Mouse (Mus musculus) lung, embryonic 16.5 days (tissue): ENCODE measurements at regions not wholly inside any gene's neighbourhood (a gene's known extent, or its start where the extent isn't known, plus 50 kb on each side); places are given as distances from the start of the nearest gene placed in this dataset.

Experiments used
- ATAC-seq: fragments of 200-750 bp; cut with Nextera tagmentation; 2 replicates; pipeline ENCODE4 v1.8.0; 2017; ENCODE audit warnings: low read depth, mild to moderate bottlenecking, moderate library complexity
- H3K27ac ChIP-seq: fragments of 300-500 bp; sonication (generic); 2 replicates; pipeline ENCODE4 v1.5.1; 2014; ENCODE audit warnings: mild to moderate bottlenecking, control low read depth, low read length
- H3K27me3 ChIP-seq: fragments of 300-500 bp; sonication (generic); 2 replicates; pipeline ENCODE4 v1.6.1; 2014; ENCODE audit warnings: low read depth, low read length, mixed read lengths; ENCODE audit not compliant: control insufficient read depth, insufficient read depth
- H3K36me3 ChIP-seq: fragments of 300-500 bp; sonication (generic); 2 replicates; pipeline ENCODE4 v1.6.1; 2014; ENCODE audit warnings: low read length; ENCODE audit not compliant: control insufficient read depth, insufficient read depth
- H3K4me1 ChIP-seq: fragments of 300-500 bp; sonication (generic); replicated peaks from 2 replicates; pipeline ENCODE4 v1.6.1; 2014; ENCODE audit warnings: low read length, mixed read lengths; ENCODE audit not compliant: control insufficient read depth, insufficient read depth
- H3K4me2 ChIP-seq: fragments of 300-500 bp; sonication (generic); 2 replicates; pipeline ENCODE4 v1.6.1; 2014; ENCODE audit warnings: low read depth, low read length, control low read depth
- H3K4me3 ChIP-seq: fragments of 300-500 bp; sonication (generic); 2 replicates; pipeline ENCODE4 v1.5.1; 2014; ENCODE audit warnings: mild to moderate bottlenecking, low read length, control low read depth
- H3K9ac ChIP-seq: fragments of 300-500 bp; sonication (generic); 2 replicates; pipeline ENCODE4 v1.6.1; 2014; ENCODE audit warnings: low read length, control low read depth
- H3K9me3 ChIP-seq: fragments of 300-500 bp; sonication (generic); 2 replicates; pipeline ENCODE4 v1.6.1; 2016; ENCODE audit warnings: low read length; ENCODE audit not compliant: control insufficient read depth
- WGBS: fragments of 180-500 bp; shearing (Covaris S2); extraction: QIAGEN DNeasy Blood & Tissue Kit; methylation state at CpG from one replicate; pipeline ENCODE4 v1.1.7; 2014; 5-methylcytosine and 5-hydroxymethylcytosine counted together

- H3K9ac ChIP-seq: no peak overlapping the region
- H3K4me3 ChIP-seq: no peak overlapping the region
- H3K27ac ChIP-seq: no peak overlapping the region
- no peaks in the 10 kb centered on the region for H3K27me3 ChIP-seq
- WGBS: 76% methylated on average over 10 of the region's 10 CpGs
- H3K36me3 ChIP-seq: no peaks in the 10 kb centered on the region
- no peak for ATAC-seq
- H3K9me3 ChIP-seq: no peaks in the 10 kb centered on the region
- H3K4me1 ChIP-seq: no peaks in the 10 kb centered on the region
- H3K4me2 ChIP-seq: no peak overlapping the region
Measured at GRCm38 (mm10) chr10:110640406-110640805, 104.8 kb upstream of the E2f7 start.

- H3K4me1 ChIP-seq: no peaks in the 10 kb centered on the region
Measured at GRCm38 (mm10) chr10:110642065-110642690, 103.1 kb upstream of the E2f7 start.

GRCm38 (mm10) chr10:110647603-110648002 lies 97.6 kb upstream of the E2f7 start:
- Histone ChIP-seq H3K4me2 (no peak overlapping the region), H3K9ac (no peak overlapping the region), H3K27ac (no peak overlapping the region), H3K36me3 (no peaks in the 10 kb centered on the region), H3K4me1 (no peaks in the 10 kb centered on the region), H3K4me3 (no peak overlapping the region), H3K9me3 (no peaks in the 10 kb centered on the region), H3K27me3 (no peaks in the 10 kb centered on the region)
- WGBS: 87% methylated on average over 7 of the region's 7 CpGs
- no peak for ATAC-seq

More at GRCm38 (mm10) chr10:110642065-110642690, 103.1 kb upstream of the E2f7 start:
- Histone ChIP-seq H3K36me3 (no peaks in the 10 kb centered on the region), H3K4me2 (no peak overlapping the region), H3K9me3 (no peaks in the 10 kb centered on the region), H3K9ac (no peak overlapping the region), H3K27ac (no peak overlapping the region), H3K4me3 (no peak overlapping the region), H3K27me3 (no peaks in the 10 kb centered on the region)
- ATAC-seq: no peak
- 90% methylated on average over 19 of the region's 19 CpGs for WGBS

GRCm38 (mm10) chr10:110650107-110650506 lies 95.1 kb upstream of the E2f7 start:
- H3K36me3 ChIP-seq: no peaks in the 10 kb centered on the region
- no peak for ATAC-seq
- H3K4me1 ChIP-seq: no peaks in the 10 kb centered on the region
- 55% methylated on average over 6 of the region's 6 CpGs for WGBS
- no peak overlapping the region for H3K9ac ChIP-seq
- no peak overlapping the region for H3K4me3 ChIP-seq
- no peaks in the 10 kb centered on the region for H3K27me3 ChIP-seq
- H3K9me3 ChIP-seq: no peaks in the 10 kb centered on the region
- H3K27ac ChIP-seq: no peak overlapping the region
- H3K4me2 ChIP-seq: no peak overlapping the region

- H3K27me3 ChIP-seq: no peaks in the 10 kb centered on the region
- H3K4me3 ChIP-seq: no peak overlapping the region
- H3K27ac ChIP-seq: no peak overlapping the region
- no peak overlapping the region for H3K4me2 ChIP-seq
- no peak for ATAC-seq
- H3K9ac ChIP-seq: no peak overlapping the region
- no peaks in the 10 kb centered on the region for H3K4me1 ChIP-seq
- H3K36me3 ChIP-seq: no peaks in the 10 kb centered on the region
- no peaks in the 10 kb centered on the region for H3K9me3 ChIP-seq
Measured at GRCm38 (mm10) chr10:110650851-110651250, 94.4 kb upstream of the E2f7 start.

GRCm38 (mm10) chr10:110654070-110654469 lies 91.2 kb upstream of the E2f7 start:
- Histone ChIP-seq H3K36me3 (no peaks in the 10 kb centered on the region), H3K4me1 (no peaks in the 10 kb centered on the region), H3K4me2 (no peak overlapping the region), H3K4me3 (no peak overlapping the region), H3K27ac (no peak overlapping the region), H3K27me3 (no peaks in the 10 kb centered on the region), H3K9ac (no peak overlapping the region), H3K9me3 (no peaks in the 10 kb centered on the region)
- no peak for ATAC-seq
- WGBS: 78% methylated on average over 6 of the region's 6 CpGs

GRCm38 (mm10) chr10:110658153-110658695 lies 87.0 kb upstream of the E2f7 start:
- ATAC-seq: no peak
- 76% methylated on average over 4 of the region's 4 CpGs for WGBS
- no peaks in the 10 kb centered on the region for H3K27me3 ChIP-seq
- H3K36me3 ChIP-seq: no peaks in the 10 kb centered on the region
- H3K4me3 ChIP-seq: no peak overlapping the region
- H3K27ac ChIP-seq: no peak overlapping the region
- no peaks in the 10 kb centered on the region for H3K4me1 ChIP-seq
- H3K9me3 ChIP-seq: no peaks in the 10 kb centered on the region
- H3K4me2 ChIP-seq: no peak overlapping the region
- no peak overlapping the region for H3K9ac ChIP-seq

GRCm38 (mm10) chr10:110676503-110676902 lies 68.7 kb upstream of the E2f7 start:
- Histone ChIP-seq H3K9me3 (no peaks in the 10 kb centered on the region), H3K4me3 (no peak overlapping the region), H3K36me3 (no peaks in the 10 kb centered on the region), H3K9ac (no peak overlapping the region), H3K27me3 (no peaks in the 10 kb centered on the region), H3K4me1 (no peaks in the 10 kb centered on the region), H3K4me2 (no peak overlapping the region), H3K27ac (no peak overlapping the region)
- WGBS: 53% methylated on average over 4 of the region's 4 CpGs
- no peak for ATAC-seq
